Mouse (Mus musculus) hindbrain, embryonic 11.5 days (tissue): ENCODE data around the gene Icmt. TPM values are rescaled to one million over a fixed set of nuclear protein-coding genes. Genes with fewer than 3 reads are reported as not detected.

Source experiments
- ATAC-seq: fragments of 200-750 bp; cut with Nextera tagmentation; 2 replicates; pipeline ENCODE4 v1.8.0; 2017; ENCODE audit warnings: mild to moderate bottlenecking, moderate TSS enrichment, moderate library complexity; ENCODE audit not compliant: low FRiP score
- DNase-seq: peaks from one replicate; pipeline ENCODE4 v3.0.0-alpha.2; 2015; ENCODE audit warnings: low spot score
- H3K27ac ChIP-seq: fragments of 300-500 bp; sonication (generic); 2 replicates; pipeline ENCODE4 v1.5.1; 2014; ENCODE audit warnings: mild to moderate bottlenecking, low read depth, low read length
- H3K27me3 ChIP-seq: fragments of 300-500 bp; sonication (generic); 2 replicates; pipeline ENCODE4 v1.6.1; 2014; ENCODE audit warnings: mild to moderate bottlenecking, low read length, moderate library complexity, mixed read lengths; ENCODE audit not compliant: control insufficient read depth, insufficient read depth
- H3K36me3 ChIP-seq: fragments of 300-500 bp; sonication (generic); 2 replicates; pipeline ENCODE4 v1.6.1; 2014; ENCODE audit warnings: mild to moderate bottlenecking, low read length, moderate library complexity, mixed read lengths; ENCODE audit not compliant: control insufficient read depth, insufficient read depth
- H3K4me1 ChIP-seq: fragments of 300-500 bp; sonication (generic); replicated peaks from 2 replicates; pipeline ENCODE4 v1.6.1; 2014; ENCODE audit warnings: low read length, mixed read lengths; ENCODE audit not compliant: control insufficient read depth, insufficient read depth
- H3K4me2 ChIP-seq: fragments of 300-500 bp; sonication (generic); replicated peaks from 2 replicates; pipeline ENCODE4 v1.6.1; 2014; ENCODE audit warnings: mild to moderate bottlenecking, low read depth, low read length
- H3K4me3 ChIP-seq: fragments of 300-500 bp; sonication (generic); 2 replicates; pipeline ENCODE4 v1.5.1; 2014; ENCODE audit warnings: low read depth, low read length
- H3K9ac ChIP-seq: fragments of 300-500 bp; sonication (generic); 2 replicates; pipeline ENCODE4 v1.6.1; 2014; ENCODE audit warnings: low read depth, low read length
- H3K9me3 ChIP-seq: fragments of 300-500 bp; sonication (generic); 2 replicates; pipeline ENCODE4 v1.6.1; 2016; ENCODE audit warnings: low read length; ENCODE audit not compliant: control insufficient read depth
- WGBS: fragments of 180-500 bp; shearing (Covaris S2); extraction: QIAGEN DNeasy Blood & Tissue Kit; methylation state at CpG from one replicate; pipeline ENCODE4 v1.1.7; 2014; 5-methylcytosine and 5-hydroxymethylcytosine counted together
- polyA plus RNA-seq: library from polyadenylated mRNA; unstranded; fragments of >200 nt; fragmentation: Nextera tagmentation; extraction: Ambion mirVana; gene quantifications from 2 replicates; pipeline ENCODE4 v1.2.1, GENCODE M21; 2014

Icmt gene
- polyA plus RNA-seq, 1 experiment from 2014 or later = 17.4 TPM

DNA sequence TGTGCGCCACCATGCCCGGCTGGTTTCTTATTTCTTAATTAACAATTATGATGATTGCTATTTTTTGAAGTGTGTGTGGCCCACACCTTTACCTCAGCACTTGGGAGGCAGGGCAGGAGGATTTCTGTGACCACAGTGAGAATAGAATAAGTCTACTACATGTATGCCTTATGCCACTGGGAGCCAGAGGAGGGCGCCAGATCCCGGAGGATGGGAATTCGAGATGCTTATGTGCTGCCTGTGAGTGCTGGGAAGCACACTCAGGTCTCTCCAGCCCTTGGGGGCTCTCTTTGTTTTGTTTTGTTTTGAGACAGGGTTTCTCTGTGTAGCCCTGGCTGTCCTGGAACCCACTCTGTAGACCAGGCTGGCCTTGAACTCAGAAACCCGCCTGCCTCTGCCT, 31.7 kb downstream of the Icmt start:
- Histone ChIP-seq H3K27me3 (no peaks in the 10 kb centered on the region), H3K4me2 (no peak overlapping the region), H3K9ac (no peak overlapping the region), H3K9me3 (no peaks in the 10 kb centered on the region), H3K4me1 (peaks cover 4% of the 10 kb centered on the region), H3K36me3 (peaks cover 11% of the 10 kb centered on the region), H3K27ac (no peak overlapping the region), H3K4me3 (no peak overlapping the region)
- DNase-seq (peak; percentile 62), ATAC-seq (no peak)
- 85% methylated on average over 6 of the region's 6 CpGs for WGBS

DNA sequence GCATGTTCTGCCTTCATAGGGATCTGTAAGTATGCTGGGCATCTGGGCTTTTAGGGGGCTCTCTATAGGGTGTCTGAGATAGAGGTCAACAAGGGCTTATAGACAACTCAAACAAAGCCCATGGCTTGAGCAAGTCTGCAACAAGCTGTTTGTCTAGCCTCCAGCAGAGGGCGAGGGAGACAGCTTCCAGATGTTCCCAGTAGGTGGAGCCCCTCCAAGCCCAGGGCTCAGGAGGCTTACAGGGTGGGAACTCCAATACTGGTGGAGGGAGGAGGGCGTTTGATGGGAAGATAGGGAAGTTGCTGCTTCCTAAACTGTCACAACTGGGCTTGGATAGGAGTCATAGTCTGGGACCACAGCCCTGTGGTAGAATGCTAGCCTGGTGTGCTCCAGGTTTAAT, 35.9 kb downstream of the Icmt start:
- Histone ChIP-seq H3K27ac (no peak overlapping the region), H3K4me2 (no peak overlapping the region), H3K36me3 (peaks cover 11% of the 10 kb centered on the region), H3K9ac (no peak overlapping the region), H3K4me3 (no peak overlapping the region), H3K9me3 (no peaks in the 10 kb centered on the region), H3K27me3 (peaks cover 5% of the 10 kb centered on the region), H3K4me1 (no peaks in the 10 kb centered on the region)
- 51% methylated on average over 2 of the region's 2 CpGs for WGBS
- peak; percentile 84 for DNase-seq
- ATAC-seq = peak; percentile 60; the same call in 1 of the 2 replicates

DNA sequence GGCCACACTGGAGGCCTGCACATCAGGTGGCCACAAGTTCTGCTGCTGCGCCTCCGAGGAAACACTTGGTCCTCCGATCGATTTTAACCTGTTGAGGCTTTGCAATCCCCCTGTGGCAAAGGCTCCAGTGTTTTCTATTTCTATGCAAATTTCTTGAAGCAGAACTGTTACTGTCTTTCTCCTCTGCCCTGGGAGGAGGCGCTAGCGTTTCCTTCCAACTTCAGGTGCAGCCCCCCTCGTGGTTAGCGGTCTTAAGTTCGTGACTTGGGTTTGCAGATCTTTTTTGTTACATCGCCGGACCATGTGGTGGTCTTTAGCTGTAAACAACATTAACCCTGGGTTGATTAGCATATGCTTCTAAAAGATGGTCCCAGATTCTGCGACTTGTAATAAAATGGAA, 36.6 kb downstream of the Icmt start:
- H3K4me3 ChIP-seq = no peak overlapping the region
- peaks cover 11% of the 10 kb centered on the region for H3K27me3 ChIP-seq
- no peaks in the 10 kb centered on the region for H3K9me3 ChIP-seq
- no peak overlapping the region for H3K27ac ChIP-seq
- no peak overlapping the region for H3K4me2 ChIP-seq
- 93% methylated on average over 12 of the region's 12 CpGs for WGBS
- DNase-seq (no peak), ATAC-seq (no peak)
- peaks cover under 1% of the 10 kb centered on the region; the same call in 1 of the 2 replicates for H3K4me1 ChIP-seq
- peaks cover 11% of the 10 kb centered on the region for H3K36me3 ChIP-seq
- H3K9ac ChIP-seq = no peak overlapping the region

GRCm38 (mm10) chr4:152337772-152338171, 40.7 kb downstream of the Icmt start:
- 23% methylated on average over 6 of the region's 6 CpGs for WGBS
- H3K36me3 ChIP-seq = peaks cover 2% of the 10 kb centered on the region; the same call in 1 of the 2 replicates
- no peak overlapping the region for H3K4me2 ChIP-seq
- H3K4me3 ChIP-seq = no peak overlapping the region
- no peak overlapping the region for H3K27ac ChIP-seq
- ATAC-seq (no peak), DNase-seq (no peak)
- H3K4me1 ChIP-seq = peaks cover 9% of the 10 kb centered on the region
- no peak overlapping the region for H3K9ac ChIP-seq
- no peaks in the 10 kb centered on the region for H3K9me3 ChIP-seq
- peaks cover 38% of the 10 kb centered on the region for H3K27me3 ChIP-seq

DNA sequence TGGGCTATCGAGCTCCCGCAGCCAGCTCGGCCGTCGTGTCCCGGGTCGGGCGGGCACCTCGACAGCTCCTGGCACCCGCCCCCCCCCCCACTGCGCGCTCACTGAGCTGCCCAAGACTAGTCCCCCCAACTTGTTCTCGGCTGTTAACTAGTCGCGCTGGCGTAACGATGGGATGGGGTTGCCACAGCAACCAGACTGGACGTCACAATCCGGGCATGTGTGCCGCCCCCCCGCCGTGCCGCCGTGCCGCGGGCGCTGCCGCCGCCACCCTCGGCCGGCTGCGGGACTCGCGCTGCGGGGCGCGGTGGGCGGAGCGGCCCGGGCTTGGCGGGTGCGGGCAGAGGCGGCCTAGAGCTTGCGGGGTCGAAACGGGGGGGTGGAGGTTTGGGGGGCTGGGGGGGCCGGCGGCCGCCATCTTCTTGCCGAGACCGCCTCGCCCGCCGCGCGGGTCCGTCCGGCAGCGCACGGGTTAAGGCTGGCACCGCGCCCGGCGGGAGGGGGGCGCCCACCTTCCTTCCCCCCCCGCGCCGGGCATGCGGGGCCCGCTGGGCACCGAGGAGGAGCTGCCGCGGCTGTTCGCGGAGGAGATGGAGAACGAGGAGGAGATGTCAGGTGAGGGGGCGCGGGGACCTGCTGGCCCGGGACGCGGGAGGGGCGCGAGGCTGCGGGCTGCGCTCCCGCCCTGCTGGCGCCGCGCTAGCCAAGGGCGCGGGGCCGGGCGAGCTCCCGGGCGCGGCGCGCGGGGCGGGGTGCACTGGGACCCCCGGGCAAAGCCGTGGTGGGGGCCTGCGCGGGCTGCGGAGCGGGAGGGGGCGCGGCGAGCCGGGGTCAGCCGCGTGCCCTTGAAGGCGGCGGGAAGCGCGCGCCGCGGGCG, 41.6 kb downstream of the Icmt start, which contains the start of gene Chd5:
TSS of gene Chd5 (plus strand) at position 233 of the 874 bp plus-strand sequence.
- peak within 1 kb of the TSS; percentile 99 for H3K4me2 ChIP-seq
- H3K9ac ChIP-seq = peak within 1 kb of the TSS; percentile 62
- no peaks in the 10 kb centered on the region for H3K9me3 ChIP-seq
- H3K4me3 ChIP-seq = peak within 1 kb of the TSS; percentile 46
- ATAC-seq (peak; percentile 48; the same call in 1 of the 2 replicates), DNase-seq (peak; percentile 41)
- H3K36me3 ChIP-seq = no peaks in the 10 kb centered on the region; the same call in 1 of the 2 replicates
- no peak within 1 kb of the TSS for H3K27ac ChIP-seq
- 2% methylated on average over 43 of the region's 120 CpGs for WGBS
- H3K4me1 ChIP-seq = peaks cover 9% of the 10 kb centered on the region
- H3K27me3 ChIP-seq = peaks cover 38% of the 10 kb centered on the region

- peaks cover 9% of the 10 kb centered on the region for H3K4me1 ChIP-seq
- H3K9me3 ChIP-seq = no peaks in the 10 kb centered on the region
- no peaks in the 10 kb centered on the region; the same call in 1 of the 2 replicates for H3K36me3 ChIP-seq
- H3K27me3 ChIP-seq = peaks cover 38% of the 10 kb centered on the region
- peak overlapping the region; percentile 62 for H3K9ac ChIP-seq
- H3K27ac ChIP-seq = no peak overlapping the region
- peak overlapping the region; percentile 99 for H3K4me2 ChIP-seq
- ATAC-seq (0 out of 2 replicates have a peak, but pooled peaks have one; percentile 8), DNase-seq (peak; percentile 29)
- H3K4me3 ChIP-seq = peak overlapping the region; percentile 46
- 1% methylated on average over 12 of the region's 26 CpGs for WGBS
Observed at GRCm38 (mm10) chr4:152339293-152339790, 42.3 kb downstream of the Icmt start.

GRCm38 (mm10) chr4:152340584-152341284, 43.7 kb downstream of the Icmt start:
- H3K4me1 ChIP-seq = peaks cover 9% of the 10 kb centered on the region
- no peaks in the 10 kb centered on the region for H3K9me3 ChIP-seq
- no peak for DNase-seq
- no peak for ATAC-seq
- H3K4me2 ChIP-seq = no peak overlapping the region
- no peaks in the 10 kb centered on the region for H3K36me3 ChIP-seq
- WGBS = 35% methylated on average over 15 of the region's 15 CpGs
- no peak overlapping the region for H3K4me3 ChIP-seq
- peaks cover 38% of the 10 kb centered on the region for H3K27me3 ChIP-seq
- no peak overlapping the region for H3K9ac ChIP-seq
- no peak overlapping the region for H3K27ac ChIP-seq

GRCm38 (mm10) chr4:152343296-152343695, 46.3 kb downstream of the Icmt start:
- no peak overlapping the region for H3K27ac ChIP-seq
- H3K36me3 ChIP-seq = no peaks in the 10 kb centered on the region
- ATAC-seq = peak; percentile 3; the same call in 1 of the 2 replicates
- no peak overlapping the region for H3K4me2 ChIP-seq
- no peak overlapping the region for H3K4me3 ChIP-seq
- 13% methylated on average over 5 of the region's 5 CpGs for WGBS
- no peaks in the 10 kb centered on the region for H3K9me3 ChIP-seq
- H3K27me3 ChIP-seq = peaks cover 30% of the 10 kb centered on the region
- peak; percentile 70 for DNase-seq
- peaks cover 9% of the 10 kb centered on the region for H3K4me1 ChIP-seq
- no peak overlapping the region for H3K9ac ChIP-seq
